Mouse (Mus musculus): Measurements from ENCODE around the gene Erc2. TPM values are rescaled to one million over a fixed set of nuclear protein-coding genes. Genes with fewer than 3 reads are reported as not detected.

Gene Erc2
- polyA plus RNA-seq, 1 experiment from 2014 or later = 4.3 TPM

- Histone ChIP-seq H3K27me3 (replicated peaks; ENCODE audit: control insufficient read depth, insufficient read depth, low read length) (no peaks in the 10 kb centered on the region), H3K4me1 (ENCODE audit: control insufficient read depth, insufficient read depth, low read length) (no peaks in the 10 kb centered on the region), H3K27ac (replicated peaks; ENCODE audit: low read depth, low read length) (no peak overlapping the region), H3K9me3 (ENCODE audit: control insufficient read depth, low read length) (no peaks in the 10 kb centered on the region), H3K4me3 (ENCODE audit: low read depth, low read length) (no peak overlapping the region), H3K36me3 (ENCODE audit: control insufficient read depth, insufficient read depth, low read length) (no peaks in the 10 kb centered on the region), H3K4me2 (ENCODE audit: low read depth, low read length) (no peak overlapping the region), H3K9ac (ENCODE audit: low read depth, low read length) (no peak overlapping the region)
- WGBS = 77% methylated on average over 2 of the region's 2 CpGs
- ATAC-seq (ENCODE audit: low read depth) (no peak), DNase-seq (ENCODE audit: low spot score) (no peak)
These were observed 447.6 kb downstream of the Erc2 start for GRCm38 (mm10) chr14:28069826-28070225.

- 74% methylated on average over 3 of the region's 3 CpGs for WGBS
- no peak overlapping the region for H3K27ac ChIP-seq (replicated peaks; ENCODE audit: low read depth, low read length)
- ATAC-seq (ENCODE audit: low read depth) = no peak
These were observed 450.3 kb downstream of the Erc2 start for GRCm38 (mm10) chr14:28072561-28072960.

DNA sequence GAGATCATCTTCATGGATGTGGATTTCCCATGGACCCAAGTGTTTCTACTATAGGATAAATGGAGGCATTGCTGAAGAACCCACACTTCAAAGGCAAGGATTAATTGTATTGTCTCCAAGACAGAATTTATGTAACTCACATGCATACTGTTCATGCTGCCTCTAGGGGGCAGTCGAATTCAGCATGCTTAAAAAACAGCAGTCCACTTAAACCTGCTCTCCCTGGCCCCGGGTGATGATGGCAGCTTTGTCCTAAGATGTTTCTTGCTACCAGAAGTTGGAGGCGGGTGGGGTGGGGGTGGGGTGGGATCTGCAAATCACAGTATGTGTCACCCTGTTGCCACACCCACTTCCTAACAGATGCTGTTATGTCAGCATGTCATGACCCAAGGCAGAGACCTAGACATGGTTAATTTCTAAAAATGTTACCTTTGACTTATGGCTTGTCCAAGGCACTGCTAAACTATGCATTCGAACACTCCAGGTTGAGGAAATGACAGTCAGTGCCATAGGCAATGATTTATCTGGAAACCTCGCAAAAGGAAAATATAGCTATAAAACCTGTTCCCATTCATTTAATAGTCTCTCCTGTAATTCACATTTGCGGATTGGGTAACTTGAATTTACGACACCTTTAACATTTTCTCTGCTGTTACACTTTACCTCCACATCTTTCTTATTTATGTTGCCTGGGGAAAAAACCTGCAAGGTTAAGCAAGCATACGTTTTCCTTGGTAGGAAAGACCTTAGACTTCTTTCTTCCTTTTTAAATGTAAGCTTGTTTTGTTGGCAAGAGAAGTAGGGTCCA lies 467.6 kb downstream of the Erc2 start:
- Histone ChIP-seq H3K9ac (ENCODE audit: low read depth, low read length) (no peak overlapping the region), H3K4me3 (ENCODE audit: low read depth, low read length) (no peak overlapping the region), H3K36me3 (ENCODE audit: control insufficient read depth, insufficient read depth, low read length) (no peaks in the 10 kb centered on the region), H3K27me3 (replicated peaks; ENCODE audit: control insufficient read depth, insufficient read depth, low read length) (no peaks in the 10 kb centered on the region), H3K27ac (replicated peaks; ENCODE audit: low read depth, low read length) (no peak overlapping the region), H3K4me1 (ENCODE audit: control insufficient read depth, insufficient read depth, low read length) (no peaks in the 10 kb centered on the region), H3K4me2 (ENCODE audit: low read depth, low read length) (no peak overlapping the region), H3K9me3 (ENCODE audit: control insufficient read depth, low read length) (no peaks in the 10 kb centered on the region)
- DNase-seq (ENCODE audit: low spot score) = peak; percentile 62
- ATAC-seq (ENCODE audit: low read depth) = no peak
- WGBS = 57% methylated on average over 8 of the region's 8 CpGs

More at GRCm38 (mm10) chr14:28072561-28072960, 450.3 kb downstream of the Erc2 start:
- Histone ChIP-seq H3K36me3 (ENCODE audit: control insufficient read depth, insufficient read depth, low read length) (no peaks in the 10 kb centered on the region), H3K27me3 (replicated peaks; ENCODE audit: control insufficient read depth, insufficient read depth, low read length) (no peaks in the 10 kb centered on the region), H3K4me2 (ENCODE audit: low read depth, low read length) (no peak overlapping the region), H3K9me3 (ENCODE audit: control insufficient read depth, low read length) (no peaks in the 10 kb centered on the region), H3K9ac (ENCODE audit: low read depth, low read length) (no peak overlapping the region), H3K4me1 (ENCODE audit: control insufficient read depth, insufficient read depth, low read length) (no peaks in the 10 kb centered on the region), H3K4me3 (ENCODE audit: low read depth, low read length) (no peak overlapping the region)
- no peak for DNase-seq (ENCODE audit: low spot score)

DNA sequence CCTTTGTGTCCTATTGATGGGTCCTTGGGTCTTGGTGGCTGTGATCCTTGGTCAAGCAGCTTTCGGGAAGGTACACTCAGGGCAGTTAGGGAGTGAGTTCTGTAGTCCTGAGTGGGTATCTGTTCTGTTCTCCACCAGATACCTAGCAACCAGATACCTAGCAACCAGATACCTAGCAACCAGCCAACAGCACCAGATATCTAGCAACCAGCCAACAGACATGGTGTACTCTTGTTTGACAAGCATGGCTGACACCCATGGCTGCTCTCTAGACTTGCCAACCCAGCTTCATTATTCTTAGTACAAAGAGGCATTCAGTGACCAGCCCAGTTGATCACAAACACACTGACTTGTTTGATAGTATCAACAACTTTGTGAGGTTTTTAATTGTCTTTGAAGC lies 469.1 kb downstream of the Erc2 start:
- Histone ChIP-seq H3K4me1 (ENCODE audit: control insufficient read depth, insufficient read depth, low read length) (no peaks in the 10 kb centered on the region), H3K27me3 (replicated peaks; ENCODE audit: control insufficient read depth, insufficient read depth, low read length) (no peaks in the 10 kb centered on the region), H3K4me3 (ENCODE audit: low read depth, low read length) (no peak overlapping the region), H3K36me3 (ENCODE audit: control insufficient read depth, insufficient read depth, low read length) (no peaks in the 10 kb centered on the region), H3K4me2 (ENCODE audit: low read depth, low read length) (no peak overlapping the region), H3K9me3 (ENCODE audit: control insufficient read depth, low read length) (no peaks in the 10 kb centered on the region), H3K27ac (replicated peaks; ENCODE audit: low read depth, low read length) (no peak overlapping the region), H3K9ac (ENCODE audit: low read depth, low read length) (no peak overlapping the region)
- 92% methylated on average over 1 of the region's 1 CpGs for WGBS
- ATAC-seq (ENCODE audit: low read depth) (no peak), DNase-seq (ENCODE audit: low spot score) (no peak)

DNA sequence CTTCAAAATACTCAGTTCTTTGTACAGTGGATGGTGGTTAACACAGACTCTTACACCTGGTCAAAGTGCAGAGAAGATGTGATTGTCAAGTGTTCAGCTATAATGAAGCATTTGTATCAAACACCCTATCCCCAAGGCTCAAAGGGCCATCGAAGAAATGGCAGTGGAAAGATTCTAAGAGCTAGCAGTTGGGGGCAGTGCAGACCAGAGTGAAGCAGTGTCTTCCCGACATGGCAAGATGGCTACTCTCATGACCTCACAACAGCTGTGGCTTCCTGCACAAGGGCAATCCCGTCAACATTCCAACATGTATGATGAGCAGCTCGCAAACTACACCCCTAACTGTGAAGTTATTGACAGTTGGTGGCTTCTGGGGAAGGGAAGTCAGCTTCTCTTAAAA lies 471.0 kb downstream of the Erc2 start:
- no peaks in the 10 kb centered on the region for H3K36me3 ChIP-seq (ENCODE audit: control insufficient read depth, insufficient read depth, low read length)
- H3K27me3 ChIP-seq (replicated peaks; ENCODE audit: control insufficient read depth, insufficient read depth, low read length) = no peaks in the 10 kb centered on the region
- H3K27ac ChIP-seq (replicated peaks; ENCODE audit: low read depth, low read length) = no peak overlapping the region
- WGBS = 48% methylated on average over 4 of the region's 4 CpGs
- ATAC-seq (ENCODE audit: low read depth) = no peak
- no peak overlapping the region for H3K9ac ChIP-seq (ENCODE audit: low read depth, low read length)
- no peaks in the 10 kb centered on the region for H3K9me3 ChIP-seq (ENCODE audit: control insufficient read depth, low read length)
- no peak overlapping the region for H3K4me3 ChIP-seq (ENCODE audit: low read depth, low read length)
- no peaks in the 10 kb centered on the region for H3K4me1 ChIP-seq (ENCODE audit: control insufficient read depth, insufficient read depth, low read length)
- DNase-seq (ENCODE audit: low spot score) = no peak
- no peak overlapping the region for H3K4me2 ChIP-seq (ENCODE audit: low read depth, low read length)

DNA sequence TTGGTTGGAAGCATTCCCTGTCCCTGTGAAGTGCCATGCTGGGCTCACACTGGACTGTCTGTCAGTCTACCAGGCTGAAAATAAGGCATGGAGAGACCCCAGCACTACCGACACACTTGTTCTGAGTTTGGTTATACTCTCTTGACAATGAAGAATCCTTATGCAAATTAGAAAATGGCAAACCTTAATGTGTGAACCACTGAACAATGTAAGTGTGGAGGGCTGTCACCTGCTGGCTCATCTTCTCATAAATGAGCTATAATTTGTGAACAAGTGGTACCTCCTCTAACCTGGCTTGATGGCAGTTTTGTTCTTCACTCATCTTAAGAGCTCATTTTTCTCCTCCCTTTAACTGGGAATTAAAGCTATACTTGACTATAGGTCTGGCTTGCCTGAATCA lies 471.7 kb downstream of the Erc2 start:
- DNase-seq (ENCODE audit: low spot score) = no peak
- WGBS = 88% methylated on average over 1 of the region's 1 CpGs
- Histone ChIP-seq H3K9me3 (ENCODE audit: control insufficient read depth, low read length) (no peaks in the 10 kb centered on the region), H3K9ac (ENCODE audit: low read depth, low read length) (no peak overlapping the region), H3K36me3 (ENCODE audit: control insufficient read depth, insufficient read depth, low read length) (no peaks in the 10 kb centered on the region), H3K4me3 (ENCODE audit: low read depth, low read length) (no peak overlapping the region), H3K27me3 (replicated peaks; ENCODE audit: control insufficient read depth, insufficient read depth, low read length) (no peaks in the 10 kb centered on the region), H3K27ac (replicated peaks; ENCODE audit: low read depth, low read length) (no peak overlapping the region), H3K4me1 (ENCODE audit: control insufficient read depth, insufficient read depth, low read length) (no peaks in the 10 kb centered on the region), H3K4me2 (ENCODE audit: low read depth, low read length) (no peak overlapping the region)
- ATAC-seq (ENCODE audit: low read depth) = no peak

- no peak for DNase-seq (ENCODE audit: low spot score)
- H3K4me1 ChIP-seq (ENCODE audit: control insufficient read depth, insufficient read depth, low read length) = no peaks in the 10 kb centered on the region
- no peaks in the 10 kb centered on the region for H3K9me3 ChIP-seq (ENCODE audit: control insufficient read depth, low read length)
- H3K4me2 ChIP-seq (ENCODE audit: low read depth, low read length) = no peak overlapping the region
- H3K27me3 ChIP-seq (replicated peaks; ENCODE audit: control insufficient read depth, insufficient read depth, low read length) = no peaks in the 10 kb centered on the region
- H3K9ac ChIP-seq (ENCODE audit: low read depth, low read length) = no peak overlapping the region
- WGBS = 79% methylated on average over 5 of the region's 5 CpGs
- no peak for ATAC-seq (ENCODE audit: low read depth)
- no peak overlapping the region for H3K27ac ChIP-seq (replicated peaks; ENCODE audit: low read depth, low read length)
- H3K36me3 ChIP-seq (ENCODE audit: control insufficient read depth, insufficient read depth, low read length) = no peaks in the 10 kb centered on the region
- no peak overlapping the region for H3K4me3 ChIP-seq (ENCODE audit: low read depth, low read length)
These were observed 476.9 kb downstream of the Erc2 start for GRCm38 (mm10) chr14:28099084-28099483.

GRCm38 (mm10) chr14:28113121-28113520 lies 490.9 kb downstream of the Erc2 start:
- ATAC-seq (ENCODE audit: low read depth) (no peak), DNase-seq (ENCODE audit: low spot score) (no peak)
- Histone ChIP-seq H3K9ac (ENCODE audit: low read depth, low read length) (no peak overlapping the region), H3K36me3 (ENCODE audit: control insufficient read depth, insufficient read depth, low read length) (no peaks in the 10 kb centered on the region), H3K27me3 (replicated peaks; ENCODE audit: control insufficient read depth, insufficient read depth, low read length) (no peaks in the 10 kb centered on the region), H3K27ac (replicated peaks; ENCODE audit: low read depth, low read length) (no peak overlapping the region), H3K4me2 (ENCODE audit: low read depth, low read length) (no peak overlapping the region), H3K4me1 (ENCODE audit: control insufficient read depth, insufficient read depth, low read length) (no peaks in the 10 kb centered on the region), H3K9me3 (ENCODE audit: control insufficient read depth, low read length) (no peaks in the 10 kb centered on the region), H3K4me3 (ENCODE audit: low read depth, low read length) (no peak overlapping the region)
- 81% methylated on average over 2 of the region's 2 CpGs for WGBS

DNA sequence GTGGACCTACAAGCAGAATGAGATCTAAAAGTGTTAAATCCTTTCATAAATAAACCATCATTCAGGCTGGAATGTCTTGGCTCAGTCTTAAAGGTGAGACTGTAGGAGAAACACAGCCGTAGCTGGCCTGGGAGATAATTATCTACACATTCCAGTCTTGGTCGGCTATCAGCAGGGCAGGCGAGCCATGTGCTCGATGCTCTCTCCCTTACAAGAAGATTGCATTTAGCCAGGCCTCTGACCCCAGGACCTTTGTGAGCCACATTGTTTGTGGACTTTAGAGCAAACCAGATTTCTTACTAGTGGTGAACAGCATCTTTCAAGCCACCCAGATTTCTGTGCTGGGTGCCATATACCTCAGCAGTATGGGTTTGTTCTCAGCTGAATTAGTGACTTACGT lies 498.6 kb downstream of the Erc2 start:
- Histone ChIP-seq H3K4me1 (ENCODE audit: control insufficient read depth, insufficient read depth, low read length) (no peaks in the 10 kb centered on the region), H3K27me3 (replicated peaks; ENCODE audit: control insufficient read depth, insufficient read depth, low read length) (no peaks in the 10 kb centered on the region), H3K9me3 (ENCODE audit: control insufficient read depth, low read length) (no peaks in the 10 kb centered on the region), H3K9ac (ENCODE audit: low read depth, low read length) (no peak overlapping the region), H3K36me3 (ENCODE audit: control insufficient read depth, insufficient read depth, low read length) (no peaks in the 10 kb centered on the region), H3K4me2 (ENCODE audit: low read depth, low read length) (no peak overlapping the region), H3K4me3 (ENCODE audit: low read depth, low read length) (no peak overlapping the region), H3K27ac (replicated peaks; ENCODE audit: low read depth, low read length) (no peak overlapping the region)
- WGBS = 31% methylated on average over 5 of the region's 5 CpGs
- ATAC-seq (ENCODE audit: low read depth) = no peak
- DNase-seq (ENCODE audit: low spot score) = no peak

All from embryonic facial prominence, embryonic 14.5 days (tissue).